Mouse (Mus musculus): ENCODE measurements around the gene Zc3h12d. TPM values are rescaled to one million over a fixed set of nuclear protein-coding genes. Genes with fewer than 3 reads are reported as not detected.

Zc3h12d gene
- polyA plus RNA-seq (2012), result not detected in 2 replicates

- TF ChIP-seq GATA1 (IDR thresholded peaks at IDR 0.05; ENCODE audit: low read length), result no peak
- Histone ChIP-seq H3K4me3 (replicated peaks) (no peak within 1 kb of the TSS), H3K27me3 (ENCODE audit: control insufficient read depth) (no peaks in the 10 kb centered on the region; the same call in 1 of the 2 replicates)
These were observed at the start of gene Zc3h12d for GRCm38 (mm10) chr10:7832171-7832676. Gene Zc3h12d (plus strand): TSS chr10:7832470.

GRCm38 (mm10) chr10:7787319-7787718 lies 45.0 kb upstream of the Zc3h12d start:
- peaks cover 19% of the 10 kb centered on the region for H3K36me3 ChIP-seq (ENCODE audit: control insufficient read depth)
- H3K27me3 ChIP-seq (ENCODE audit: control insufficient read depth), result no peaks in the 10 kb centered on the region
- H3K4me1 ChIP-seq (ENCODE audit: control insufficient read depth), result peaks cover 33% of the 10 kb centered on the region
- no peak overlapping the region for H3K4me3 ChIP-seq (replicated peaks)
- TF ChIP-seq GATA1 (IDR thresholded peaks at IDR 0.05; ENCODE audit: low read length) (no peak), TAL1 (IDR thresholded peaks at IDR 0.05; ENCODE audit: low read length) (no peak)
- H3K9me3 ChIP-seq (ENCODE audit: control insufficient read depth, low read length), result no peaks in the 10 kb centered on the region

More at GRCm38 (mm10) chr10:7832171-7832676, at the start of gene Zc3h12d:
- no peaks in the 10 kb centered on the region for H3K9me3 ChIP-seq (ENCODE audit: control insufficient read depth, low read length)
- peaks cover 2% of the 10 kb centered on the region; the same call in 1 of the 2 replicates for H3K4me1 ChIP-seq (ENCODE audit: control insufficient read depth)
- no peaks in the 10 kb centered on the region for H3K36me3 ChIP-seq (ENCODE audit: control insufficient read depth)

GRCm38 (mm10) chr10:7792254-7792750 lies 40.0 kb upstream of the Zc3h12d start:
- no peak; the same call in 1 of the 2 replicates for TF ChIP-seq GATA1 (IDR thresholded peaks at IDR 0.05; ENCODE audit: low read length)
- no peak for TF ChIP-seq TAL1 (IDR thresholded peaks at IDR 0.05; ENCODE audit: low read length)
- Histone ChIP-seq H3K4me1 (ENCODE audit: control insufficient read depth) (peaks cover 27% of the 10 kb centered on the region), H3K4me3 (replicated peaks) (peak overlapping the region; percentile 97), H3K9me3 (ENCODE audit: control insufficient read depth, low read length) (no peaks in the 10 kb centered on the region), H3K27me3 (ENCODE audit: control insufficient read depth) (no peaks in the 10 kb centered on the region), H3K36me3 (ENCODE audit: control insufficient read depth) (peaks cover 49% of the 10 kb centered on the region)

- Histone ChIP-seq H3K9me3 (ENCODE audit: control insufficient read depth, low read length) (no peaks in the 10 kb centered on the region), H3K4me3 (replicated peaks) (peak within 1 kb of the TSS; percentile 97), H3K27me3 (ENCODE audit: control insufficient read depth) (no peaks in the 10 kb centered on the region), H3K4me1 (ENCODE audit: control insufficient read depth) (peaks cover 27% of the 10 kb centered on the region), H3K36me3 (ENCODE audit: control insufficient read depth) (peaks cover 55% of the 10 kb centered on the region)
- 0 out of 2 replicates have a peak, but pooled peaks have one; percentile 51 for TF ChIP-seq GATA1 (IDR thresholded peaks at IDR 0.05; ENCODE audit: low read length)
- no peak for TF ChIP-seq TAL1 (IDR thresholded peaks at IDR 0.05; ENCODE audit: low read length)
These were observed 39.4 kb upstream of the Zc3h12d start, which contains the start of the genes Ginm1 and Ppil4 for GRCm38 (mm10) chr10:7792751-7793385. Gene Ginm1 (minus strand): TSS chr10:7792824. Gene Ppil4 (plus strand): TSS chr10:7792891.

- Histone ChIP-seq H3K36me3 (ENCODE audit: control insufficient read depth) (peaks cover 97% of the 10 kb centered on the region), H3K4me3 (replicated peaks) (no peak overlapping the region), H3K27me3 (ENCODE audit: control insufficient read depth) (no peaks in the 10 kb centered on the region), H3K9me3 (ENCODE audit: control insufficient read depth, low read length) (no peaks in the 10 kb centered on the region), H3K4me1 (ENCODE audit: control insufficient read depth) (no peaks in the 10 kb centered on the region)
- no peak for TF ChIP-seq TAL1 (IDR thresholded peaks at IDR 0.05; ENCODE audit: low read length)
- no peak for TF ChIP-seq GATA1 (IDR thresholded peaks at IDR 0.05; ENCODE audit: low read length)
These were observed 31.0 kb upstream of the Zc3h12d start for GRCm38 (mm10) chr10:7801258-7801657.

GRCm38 (mm10) chr10:7802519-7803140 lies 29.6 kb upstream of the Zc3h12d start:
- H3K9me3 ChIP-seq (ENCODE audit: control insufficient read depth, low read length), result no peaks in the 10 kb centered on the region
- no peaks in the 10 kb centered on the region; the same call in 1 of the 2 replicates for H3K4me1 ChIP-seq (ENCODE audit: control insufficient read depth)
- TF ChIP-seq GATA1 (IDR thresholded peaks at IDR 0.05; ENCODE audit: low read length), result no peak
- TF ChIP-seq TAL1 (IDR thresholded peaks at IDR 0.05; ENCODE audit: low read length), result no peak
- peaks cover 97% of the 10 kb centered on the region for H3K36me3 ChIP-seq (ENCODE audit: control insufficient read depth)
- no peak overlapping the region for H3K4me3 ChIP-seq (replicated peaks)
- no peaks in the 10 kb centered on the region for H3K27me3 ChIP-seq (ENCODE audit: control insufficient read depth)

GRCm38 (mm10) chr10:7809937-7810336 lies 22.3 kb upstream of the Zc3h12d start:
- TF ChIP-seq TAL1 (IDR thresholded peaks at IDR 0.05; ENCODE audit: low read length) (no peak), GATA1 (IDR thresholded peaks at IDR 0.05; ENCODE audit: low read length) (no peak)
- no peaks in the 10 kb centered on the region for H3K27me3 ChIP-seq (ENCODE audit: control insufficient read depth)
- no peak overlapping the region for H3K4me3 ChIP-seq (replicated peaks)
- H3K4me1 ChIP-seq (ENCODE audit: control insufficient read depth), result no peaks in the 10 kb centered on the region; the same call in 1 of the 2 replicates
- peaks cover 96% of the 10 kb centered on the region for H3K36me3 ChIP-seq (ENCODE audit: control insufficient read depth)
- no peaks in the 10 kb centered on the region for H3K9me3 ChIP-seq (ENCODE audit: control insufficient read depth, low read length)

- Histone ChIP-seq H3K9me3 (ENCODE audit: control insufficient read depth, low read length) (no peaks in the 10 kb centered on the region), H3K4me1 (ENCODE audit: control insufficient read depth) (no peaks in the 10 kb centered on the region), H3K36me3 (ENCODE audit: control insufficient read depth) (peaks cover 95% of the 10 kb centered on the region), H3K4me3 (replicated peaks) (no peak overlapping the region), H3K27me3 (ENCODE audit: control insufficient read depth) (no peaks in the 10 kb centered on the region)
- TF ChIP-seq TAL1 (IDR thresholded peaks at IDR 0.05; ENCODE audit: low read length), result no peak
- TF ChIP-seq GATA1 (IDR thresholded peaks at IDR 0.05; ENCODE audit: low read length), result no peak
These were observed 15.8 kb upstream of the Zc3h12d start for GRCm38 (mm10) chr10:7816476-7816875.

GRCm38 (mm10) chr10:7818676-7819075 lies 13.6 kb upstream of the Zc3h12d start:
- no peak for TF ChIP-seq GATA1 (IDR thresholded peaks at IDR 0.05; ENCODE audit: low read length)
- TF ChIP-seq TAL1 (IDR thresholded peaks at IDR 0.05; ENCODE audit: low read length), result no peak
- Histone ChIP-seq H3K27me3 (ENCODE audit: control insufficient read depth) (no peaks in the 10 kb centered on the region), H3K4me3 (replicated peaks) (no peak overlapping the region), H3K36me3 (ENCODE audit: control insufficient read depth) (peaks cover 92% of the 10 kb centered on the region), H3K9me3 (ENCODE audit: control insufficient read depth, low read length) (no peaks in the 10 kb centered on the region), H3K4me1 (ENCODE audit: control insufficient read depth) (no peaks in the 10 kb centered on the region)
